Mouse (Mus musculus) thymus, postnatal 4 days (tissue): ENCODE measurements around the gene Mfsd7a.

Source experiments
- DNase-seq: peaks from one replicate; pipeline ENCODE4 v3.0.0; 2021

Gene Mfsd7a

GRCm38 (mm10) chr5:108431196-108431595 is 17.5 kb downstream of the Mfsd7a start:
- DNase-seq = no peak

- DNase-seq = peak; percentile 63
Observed at GRCm38 (mm10) chr5:108427186-108427585, 21.5 kb downstream of the Mfsd7a start.

GRCm38 (mm10) chr5:108423427-108423826 is 25.3 kb downstream of the Mfsd7a start:
- no peak for DNase-seq

GRCm38 (mm10) chr5:108422741-108423140 is 25.9 kb downstream of the Mfsd7a start:
- DNase-seq = no peak

- DNase-seq = no peak
Observed at GRCm38 (mm10) chr5:108414711-108415110, 34.0 kb downstream of the Mfsd7a start.

GRCm38 (mm10) chr5:108406977-108407376 is 41.7 kb downstream of the Mfsd7a start:
- no peak for DNase-seq

- no peak for DNase-seq
Observed at GRCm38 (mm10) chr5:108405460-108405859, 43.2 kb downstream of the Mfsd7a start.

- no peak for DNase-seq
Observed at GRCm38 (mm10) chr5:108403453-108403852, 45.2 kb downstream of the Mfsd7a start.
